Mouse (Mus musculus): ENCODE measurements around the gene Gpr1.

DNA sequence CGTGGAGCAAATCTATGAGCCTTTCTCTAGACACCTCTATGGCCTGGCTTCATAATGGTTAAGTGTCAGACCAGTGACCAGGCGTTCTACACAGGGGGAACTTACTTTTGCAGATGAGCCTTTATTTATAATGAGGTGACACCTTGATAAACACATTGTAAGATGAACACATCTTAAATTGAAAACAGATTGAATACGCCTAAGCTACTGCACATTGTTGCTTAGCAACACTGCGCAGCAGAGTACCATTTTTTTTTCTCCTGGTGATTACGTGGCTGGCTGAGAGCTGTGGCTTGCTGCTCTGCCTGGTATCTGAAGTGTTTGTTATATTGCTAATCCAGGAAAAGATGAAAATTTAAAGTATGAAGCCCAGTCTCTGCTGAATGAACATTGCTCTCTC, 41.7 kb upstream of the Gpr1 start:
- no peak for TF ChIP-seq MAZ (IDR thresholded peaks at IDR 0.05; ENCODE audit: low read depth, low read length)
- no peak for TF ChIP-seq ETS1 (conservative IDR thresholded peaks at IDR 0.05; ENCODE audit: low read depth, low read length)
- TF ChIP-seq POLR2A (IDR thresholded peaks at IDR 0.05; ENCODE audit: low read depth, low read length) = no peak
- TF ChIP-seq ZNF384 (IDR thresholded peaks at IDR 0.05; ENCODE audit: low read depth, low read length) = no peak
- no peak for TF ChIP-seq NRF1 (IDR thresholded peaks at IDR 0.05; ENCODE audit: low read depth, low read length)
- TF ChIP-seq USF1 (IDR thresholded peaks at IDR 0.05; ENCODE audit: low read depth, low read length) = no peak
- TF ChIP-seq ZC3H11A (IDR thresholded peaks at IDR 0.05; ENCODE audit: low read depth, low read length) = no peak
- no peak for TF ChIP-seq CHD2 (IDR thresholded peaks at IDR 0.05; ENCODE audit: low read length)

Measured in CH12.LX (cell line).